Mouse (Mus musculus): Measurements from ENCODE around the gene Tnni1. TPM values are rescaled to one million over a fixed set of nuclear protein-coding genes. Genes with fewer than 3 reads are reported as not detected.

Gene Tnni1
- polyA plus RNA-seq, 1 experiment from 2014 or later, result 66.8 TPM

DNA sequence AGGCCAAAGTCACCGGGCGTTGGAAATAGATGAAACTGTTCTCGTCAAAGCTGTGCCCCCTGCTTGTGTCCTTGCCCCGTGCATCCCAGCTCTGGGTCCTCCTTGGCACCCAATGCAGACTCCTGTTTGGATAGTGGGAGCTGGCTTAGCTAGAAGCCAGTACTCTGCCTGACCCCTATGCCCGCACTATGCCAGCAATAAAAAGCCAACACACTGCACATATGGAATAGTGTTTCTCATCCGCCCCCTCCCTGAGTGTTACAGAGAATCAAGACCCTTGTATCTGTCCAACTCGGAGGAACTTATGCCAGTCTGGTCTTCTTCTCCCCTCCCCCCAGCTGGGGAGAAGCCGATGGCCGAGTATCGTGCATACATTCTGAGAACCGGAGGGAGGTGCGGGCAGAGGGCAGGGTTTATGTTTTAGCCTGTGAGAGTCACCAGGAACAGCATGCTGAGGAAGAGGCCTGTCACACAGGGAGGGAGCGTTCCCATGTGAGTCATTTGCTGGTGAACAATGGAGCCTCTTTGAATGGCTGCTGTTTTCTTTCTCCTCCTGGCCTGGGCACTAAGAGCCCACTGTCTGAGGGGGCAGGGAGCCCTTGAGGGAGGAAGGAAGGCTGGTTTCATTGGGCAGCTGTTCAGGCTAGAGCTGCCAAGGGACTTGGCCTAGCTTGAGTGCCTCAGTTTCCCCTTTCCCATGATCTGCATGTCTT lies 73.0 kb downstream of the Tnni1 start:
- ATAC-seq (ENCODE audit: insufficient number of reproducible peaks, insufficient read depth, low FRiP score, low TSS enrichment), result no peak
- Histone ChIP-seq H3K27me3 (0 out of 2 replicates have a peak, but pooled peaks cover 3% of the 10 kb centered on the region), H3K36me3 (no peaks in the 10 kb centered on the region), H3K4me3 (no peak overlapping the region), H3K9ac (no peak overlapping the region), H3K9me3 (no peaks in the 10 kb centered on the region), H3K4me2 (replicated peaks) (no peak overlapping the region), H3K27ac (no peak overlapping the region), H3K4me1 (peaks cover 13% of the 10 kb centered on the region)
- 45% methylated on average over 13 of the region's 13 CpGs for WGBS

DNA sequence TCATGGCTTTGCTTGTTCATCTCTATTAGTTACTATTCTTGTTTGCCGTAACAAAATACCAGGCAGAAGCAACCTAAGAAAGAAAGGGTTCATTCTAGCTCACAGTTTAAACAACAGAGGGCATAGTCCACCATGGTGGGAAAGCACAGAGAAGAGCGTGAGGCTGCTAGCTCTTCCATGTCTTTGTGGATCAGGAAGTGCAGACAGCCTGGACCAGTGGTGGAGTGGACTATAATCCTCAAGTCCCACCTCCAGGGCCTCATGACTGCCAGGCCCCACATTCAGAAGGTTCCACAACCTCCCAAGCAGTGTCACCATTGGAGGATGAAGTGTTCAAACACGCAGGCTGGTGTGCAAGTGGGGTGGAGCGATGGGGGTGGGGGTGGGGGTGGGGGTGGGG lies 74.0 kb downstream of the Tnni1 start:
- 79% methylated on average over 4 of the region's 4 CpGs for WGBS
- H3K9me3 ChIP-seq, result no peaks in the 10 kb centered on the region
- 0 out of 2 replicates have a peak, but pooled peaks cover 3% of the 10 kb centered on the region for H3K27me3 ChIP-seq
- H3K4me2 ChIP-seq (replicated peaks), result no peak overlapping the region
- no peak for ATAC-seq (ENCODE audit: insufficient number of reproducible peaks, insufficient read depth, low FRiP score, low TSS enrichment)
- H3K27ac ChIP-seq, result no peak overlapping the region
- no peak overlapping the region for H3K4me3 ChIP-seq
- peaks cover 13% of the 10 kb centered on the region for H3K4me1 ChIP-seq
- H3K9ac ChIP-seq, result no peak overlapping the region
- no peaks in the 10 kb centered on the region for H3K36me3 ChIP-seq

DNA sequence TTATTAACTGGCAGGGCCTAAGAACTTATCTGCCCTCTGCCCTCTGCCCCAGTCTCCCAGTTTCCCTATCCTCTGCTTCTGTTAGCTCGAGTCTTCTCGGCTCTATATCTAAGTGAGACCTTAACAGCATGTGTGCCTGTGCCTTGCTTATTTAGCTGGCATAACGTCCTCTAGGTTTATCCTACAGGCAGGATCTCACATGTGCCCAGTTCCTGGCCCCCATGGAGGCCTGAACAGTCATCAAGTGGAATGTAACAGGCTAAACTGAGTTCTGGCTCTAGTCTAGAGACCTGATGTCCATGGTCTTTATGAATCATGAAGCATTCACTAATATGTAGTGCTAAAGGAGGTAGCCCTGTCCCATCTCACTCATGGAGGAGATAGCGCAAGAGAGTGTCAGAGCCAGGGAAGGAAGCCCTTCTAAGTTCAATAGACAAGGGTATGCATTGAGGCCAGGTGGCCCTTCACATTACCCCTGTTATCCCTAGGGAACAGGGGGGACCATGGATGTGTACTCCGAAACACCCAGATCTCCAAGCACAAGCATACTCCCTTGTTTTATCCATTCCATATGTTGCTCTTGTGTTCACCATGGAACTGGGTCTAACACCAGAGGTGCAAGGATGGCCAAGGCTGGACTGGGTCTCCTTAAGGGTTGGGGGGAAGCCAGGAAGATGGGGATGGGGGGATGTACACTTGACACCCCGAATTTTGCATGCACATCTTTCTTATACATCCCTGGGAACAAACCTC lies 75.5 kb downstream of the Tnni1 start:
- Histone ChIP-seq H3K4me3 (no peak overlapping the region), H3K9ac (no peak overlapping the region), H3K4me2 (replicated peaks) (no peak overlapping the region), H3K4me1 (peaks cover 13% of the 10 kb centered on the region), H3K36me3 (no peaks in the 10 kb centered on the region), H3K9me3 (no peaks in the 10 kb centered on the region), H3K27ac (no peak overlapping the region), H3K27me3 (0 out of 2 replicates have a peak, but pooled peaks cover 3% of the 10 kb centered on the region)
- 85% methylated on average over 6 of the region's 6 CpGs for WGBS
- no peak for ATAC-seq (ENCODE audit: insufficient number of reproducible peaks, insufficient read depth, low FRiP score, low TSS enrichment)

DNA sequence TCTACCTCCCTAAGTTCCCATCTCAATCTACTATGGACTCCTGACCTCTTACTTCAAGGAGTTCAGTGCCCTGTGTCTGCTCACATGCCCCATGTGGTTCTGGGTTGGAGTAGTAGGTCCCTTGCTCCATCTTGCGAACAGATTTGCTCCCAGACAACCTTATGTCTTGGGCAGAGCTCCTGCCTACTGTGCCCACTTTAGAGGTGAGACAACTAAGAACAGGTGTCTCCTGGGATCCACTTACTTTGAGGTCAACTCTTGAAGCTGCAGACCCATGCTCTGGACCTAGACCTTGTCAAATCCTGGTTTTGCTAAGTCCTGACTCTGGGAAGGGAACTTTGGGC lies 76.1 kb downstream of the Tnni1 start:
- Histone ChIP-seq H3K27ac (no peak overlapping the region), H3K9me3 (no peaks in the 10 kb centered on the region), H3K36me3 (no peaks in the 10 kb centered on the region), H3K4me1 (peaks cover 13% of the 10 kb centered on the region), H3K4me2 (replicated peaks) (no peak overlapping the region), H3K27me3 (0 out of 2 replicates have a peak, but pooled peaks cover 3% of the 10 kb centered on the region), H3K4me3 (no peak overlapping the region), H3K9ac (no peak overlapping the region)
- WGBS, result 84% methylated on average over 1 of the region's 1 CpGs
- no peak for ATAC-seq (ENCODE audit: insufficient number of reproducible peaks, insufficient read depth, low FRiP score, low TSS enrichment)

DNA sequence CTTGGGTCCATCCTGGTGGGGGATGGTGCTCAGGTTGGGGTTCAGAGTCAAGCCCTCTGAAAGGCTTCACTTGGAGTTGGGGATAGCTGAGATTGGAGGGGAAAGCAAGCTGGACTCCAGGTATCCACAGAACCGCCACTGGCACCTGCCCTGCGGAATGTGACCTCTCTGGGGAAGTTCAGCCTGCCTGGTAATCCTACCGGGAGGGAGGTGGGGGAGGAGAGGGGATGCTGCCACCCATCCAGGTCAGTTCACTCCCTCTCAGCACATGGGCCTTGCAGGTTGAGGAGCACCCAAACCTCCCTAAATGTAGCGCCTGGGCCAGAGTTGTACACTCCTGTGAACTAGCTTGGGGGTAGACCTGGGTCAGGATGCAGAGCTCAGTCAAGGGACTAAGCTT lies 76.8 kb downstream of the Tnni1 start:
- no peak overlapping the region for H3K4me2 ChIP-seq (replicated peaks)

DNA sequence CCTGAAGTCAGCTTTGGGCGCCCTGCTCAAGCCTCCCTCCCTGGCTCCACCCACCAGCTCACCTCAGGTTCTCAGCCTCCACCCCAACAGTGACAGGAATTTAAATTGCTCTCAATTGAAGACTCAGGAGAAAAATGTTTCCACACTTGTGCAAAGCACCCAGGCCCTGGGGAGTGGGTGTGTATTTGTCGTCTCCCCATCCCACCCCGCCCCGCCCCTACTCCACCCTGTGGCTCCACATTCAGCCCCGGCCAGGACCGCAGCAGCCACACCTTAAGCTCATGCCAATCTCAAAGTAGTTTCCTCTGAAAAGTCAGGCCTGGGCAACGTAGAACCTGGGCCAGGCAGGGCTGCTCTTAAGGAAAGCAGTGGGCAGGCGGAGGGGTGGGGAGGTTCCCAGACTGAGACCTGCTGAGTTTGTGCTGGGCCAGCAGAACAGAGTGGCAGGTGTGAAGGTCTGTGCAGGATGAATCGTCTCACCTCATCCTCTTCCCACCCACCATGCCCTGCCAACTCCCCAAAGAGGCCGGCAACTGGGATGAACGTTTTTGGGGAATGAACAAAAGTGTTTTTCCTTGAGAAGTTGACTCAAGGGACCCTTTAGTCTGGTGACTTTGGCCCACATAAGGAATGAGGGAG lies 78.0 kb downstream of the Tnni1 start:
- Histone ChIP-seq H3K9me3 (no peaks in the 10 kb centered on the region), H3K27ac (no peak overlapping the region), H3K36me3 (no peaks in the 10 kb centered on the region), H3K4me3 (no peak overlapping the region), H3K4me1 (peaks cover 4% of the 10 kb centered on the region), H3K27me3 (no peaks in the 10 kb centered on the region), H3K4me2 (replicated peaks) (no peak overlapping the region), H3K9ac (no peak overlapping the region)
- 55% methylated on average over 11 of the region's 11 CpGs for WGBS
- ATAC-seq (ENCODE audit: insufficient number of reproducible peaks, insufficient read depth, low FRiP score, low TSS enrichment), result no peak

More for the DNA sequence above, 76.8 kb downstream of the Tnni1 start:
- Histone ChIP-seq H3K36me3 (no peaks in the 10 kb centered on the region), H3K9me3 (no peaks in the 10 kb centered on the region), H3K4me1 (peaks cover 13% of the 10 kb centered on the region), H3K27ac (no peak overlapping the region), H3K9ac (no peak overlapping the region), H3K4me3 (no peak overlapping the region), H3K27me3 (0 out of 2 replicates have a peak, but pooled peaks cover 3% of the 10 kb centered on the region)
- no peak for ATAC-seq (ENCODE audit: insufficient number of reproducible peaks, insufficient read depth, low FRiP score, low TSS enrichment)
- 65% methylated on average over 4 of the region's 4 CpGs for WGBS

DNA sequence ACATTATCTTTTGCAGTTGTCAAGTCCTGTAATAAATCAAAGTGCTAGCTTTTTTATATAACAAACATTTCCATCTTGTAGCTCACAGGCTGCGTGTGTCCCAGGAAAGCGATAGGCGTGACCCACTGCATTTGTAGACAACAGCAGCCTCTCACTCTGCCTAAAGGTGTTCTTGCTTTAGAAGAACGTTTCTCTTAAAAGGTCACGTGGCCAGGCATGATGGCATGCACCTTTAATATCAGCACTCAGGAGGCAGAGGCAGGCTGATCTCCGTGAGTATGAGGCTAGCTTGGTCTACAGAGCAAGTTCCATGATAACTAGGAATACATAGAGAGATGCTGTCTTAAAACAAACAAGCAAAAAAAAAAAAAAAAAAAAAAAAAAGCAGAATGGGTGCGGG lies 79.3 kb downstream of the Tnni1 start:
- H3K4me3 ChIP-seq, result no peak overlapping the region
- no peaks in the 10 kb centered on the region for H3K9me3 ChIP-seq
- 88% methylated on average over 7 of the region's 7 CpGs for WGBS
- H3K9ac ChIP-seq, result no peak overlapping the region
- ATAC-seq (ENCODE audit: insufficient number of reproducible peaks, insufficient read depth, low FRiP score, low TSS enrichment), result no peak
- no peak overlapping the region for H3K27ac ChIP-seq
- H3K36me3 ChIP-seq, result no peaks in the 10 kb centered on the region
- H3K27me3 ChIP-seq, result no peaks in the 10 kb centered on the region
- H3K4me2 ChIP-seq (replicated peaks), result no peak overlapping the region
- no peaks in the 10 kb centered on the region for H3K4me1 ChIP-seq

Other genes starting within 250 kb of the Tnni1 start
- 18.6 and 19.6 TPM in 2 replicates for gene Nav1, start 172.1 kb upstream of the Tnni1 start, polyA plus RNA-seq (2016; fragmentation: Nextera tagmentation; extraction: Ambion mirVana)
- 75.1 and 78.9 TPM in 2 replicates for gene Csrp1, start 59.4 kb upstream of the Tnni1 start, polyA plus RNA-seq (2016; fragmentation: Nextera tagmentation; extraction: Ambion mirVana)
- 52.8 and 55.0 TPM in 2 replicates for gene Phlda3, start 13.3 kb upstream of the Tnni1 start, polyA plus RNA-seq (2016; fragmentation: Nextera tagmentation; extraction: Ambion mirVana)
- gene Lad1, start 39.2 kb downstream of the Tnni1 start, polyA plus RNA-seq (2016; fragmentation: Nextera tagmentation; extraction: Ambion mirVana), result 6.6 TPM in 2 replicates
- 23.0 and 27.7 TPM in 2 replicates for gene Tnnt2, start 56.9 kb downstream of the Tnni1 start, polyA plus RNA-seq (2016; fragmentation: Nextera tagmentation; extraction: Ambion mirVana)
- 1.7 and 1.9 TPM in 2 replicates for gene Pkp1, start 139.8 kb downstream of the Tnni1 start, polyA plus RNA-seq (2016; fragmentation: Nextera tagmentation; extraction: Ambion mirVana)
- gene Igfn1, start 226.9 kb downstream of the Tnni1 start, polyA plus RNA-seq (2016; fragmentation: Nextera tagmentation; extraction: Ambion mirVana), result 0.09 TPM in 1 of 2 replicates, not detected in the other
- 172 and 173 TPM in 2 replicates for gene Tmem9, start 228.7 kb downstream of the Tnni1 start, polyA plus RNA-seq (2016; fragmentation: Nextera tagmentation; extraction: Ambion mirVana)

All from embryonic facial prominence, embryonic 12.5 days (tissue).